Mouse (Mus musculus): ENCODE data around the gene Tnfrsf11a. TPM values are rescaled to one million over a fixed set of nuclear protein-coding genes. Genes with fewer than 3 reads are reported as not detected.

Gene Tnfrsf11a
- polyA plus RNA-seq (2021; fragmentation: Nextera tagmentation): 0.39 and 1.6 TPM in 2 replicates
- long read RNA-seq, experiment 1, partial matches to known transcripts: 0 of 2 reads
- long read RNA-seq, experiment 1, other reads (novel, unspliced or antisense): 2 of 2 reads
- long read RNA-seq, experiment 2: 0 reads

GRCm38 (mm10) chr1:105780457-105781364, at the start of gene Tnfrsf11a:
Gene Tnfrsf11a (plus strand): TSS chr1:105780718.

Other genes with a start within 250 kb of the Tnfrsf11a start
- 2.0 and 2.6 TPM in 2 replicates for gene Pign, start 117.0 kb upstream of the Tnfrsf11a start, polyA plus RNA-seq (2021; fragmentation: Nextera tagmentation)
- gene Relch, start 116.9 kb upstream of the Tnfrsf11a start, polyA plus RNA-seq (2021; fragmentation: Nextera tagmentation): 15.2 and 18.8 TPM in 2 replicates
- gene Zcchc2, start 209.7 kb downstream of the Tnfrsf11a start, polyA plus RNA-seq (2021; fragmentation: Nextera tagmentation): 2.6 and 2.9 TPM in 2 replicates

Measured in left cerebral cortex, adult 6 months (tissue).